Mouse (Mus musculus) C2C12 (cell line): Measurements from ENCODE around the gene Tsen2. TPM values are rescaled to one million over a fixed set of nuclear protein-coding genes. Genes with fewer than 3 reads are reported as not detected.

Source experiments
- H3K27me3 ChIP-seq: one replicate; pipeline ENCODE4 v1.6.1; 2011; ENCODE audit not compliant: control insufficient read depth, insufficient read depth, insufficient read length
- H3K36me3 ChIP-seq: one replicate; pipeline ENCODE4 v1.6.1; 2011; ENCODE audit not compliant: control insufficient read depth, insufficient read depth
- H3K4me3 ChIP-seq: one replicate; pipeline ENCODE4 v1.5.1; 2011; ENCODE audit warnings: mild to moderate bottlenecking, control low read depth; ENCODE audit not compliant: poor library complexity, insufficient read depth, severe bottlenecking
- H3K79me2 ChIP-seq: one replicate; pipeline ENCODE4 v1.6.1; 2011; ENCODE audit not compliant: control insufficient read depth, insufficient read depth
- H3K79me3 ChIP-seq: one replicate; pipeline ENCODE4 v1.6.1; 2011; ENCODE audit warnings: low read depth, control low read depth
- H3ac ChIP-seq: one replicate; pipeline ENCODE3; 2011; ENCODE audit warnings: low read depth; ENCODE audit not compliant: control insufficient read depth, insufficient read length
- CEBPB ChIP-seq: IDR thresholded peaks from one replicate; pipeline ENCODE4 v1.6.1; 2011; ENCODE audit warnings: low read depth, mild to moderate bottlenecking, control low read depth, moderate library complexity
- CTCF ChIP-seq: IDR thresholded peaks from one replicate; pipeline ENCODE4 v1.5.1; 2011; ENCODE audit not compliant: control insufficient read depth, insufficient read depth, insufficient read length
- FOSL1 ChIP-seq: IDR thresholded peaks from one replicate; pipeline ENCODE4 v1.8.0; 2011; ENCODE audit warnings: mild to moderate bottlenecking, low read length; ENCODE audit not compliant: poor library complexity, insufficient read depth, severe bottlenecking
- MAX ChIP-seq: IDR thresholded peaks from one replicate; pipeline ENCODE4 v1.6.1; 2011; ENCODE audit warnings: mild to moderate bottlenecking, control low read depth
- MYOD1 ChIP-seq: IDR thresholded peaks from one replicate; pipeline ENCODE4 v1.6.1; 2011; ENCODE audit warnings: low read depth; ENCODE audit not compliant: control insufficient read depth, insufficient read length
- MYOG ChIP-seq: IDR thresholded peaks from one replicate; pipeline ENCODE4 v1.6.1; 2011; ENCODE audit not compliant: control insufficient read depth, insufficient read length; ENCODE audit errors: extremely low read depth
- USF1 ChIP-seq: IDR thresholded peaks from one replicate; pipeline ENCODE4 v1.6.1; 2011; ENCODE audit warnings: low read depth, mild to moderate bottlenecking, control low read depth, moderate library complexity
- polyA plus RNA-seq: library from polyadenylated mRNA; unstranded; fragments of >200 nt; fragmentation: generic; extraction: Trizol; gene quantifications from one replicate; pipeline ENCODE4 v1.2.1, GENCODE M21; 2012; ENCODE audit warnings: missing spikeins

The Tsen2 gene
- polyA plus RNA-seq, 1 experiment: 16.8 TPM

- no peak overlapping the region for H3ac ChIP-seq
- H3K27me3 ChIP-seq: no peaks in the 10 kb centered on the region
- peaks cover 94% of the 10 kb centered on the region for H3K36me3 ChIP-seq
- H3K4me3 ChIP-seq: no peak overlapping the region
- H3K79me2 ChIP-seq: no peaks in the 10 kb centered on the region
- TF ChIP-seq MYOD1 (peak; percentile 83), MAX (no peak)
- H3K79me3 ChIP-seq: peaks cover 2% of the 10 kb centered on the region
Observed at GRCm38 (mm10) chr6:115620942-115621341, 76.5 kb downstream of the Tsen2 start.

- H3K79me2 ChIP-seq: no peaks in the 10 kb centered on the region
- H3K79me3 ChIP-seq: no peaks in the 10 kb centered on the region
- no peak for TF ChIP-seq MYOG
- no peak for TF ChIP-seq CTCF
- no peak for TF ChIP-seq CEBPB
- TF ChIP-seq MYOD1: no peak
- no peak for TF ChIP-seq MAX
- no peak for TF ChIP-seq USF1
- no peak for TF ChIP-seq FOSL1
- H3K4me3 ChIP-seq: no peak overlapping the region
- peaks cover 81% of the 10 kb centered on the region for H3K36me3 ChIP-seq
- H3K27me3 ChIP-seq: no peaks in the 10 kb centered on the region
- no peak overlapping the region for H3ac ChIP-seq
Observed at GRCm38 (mm10) chr6:115626121-115626520, 81.7 kb downstream of the Tsen2 start.

Other genes starting within 250 kb of the Tsen2 start
- 12.6 TPM for gene Pparg, start 183.7 kb upstream of the Tsen2 start, polyA plus RNA-seq
- 0.01 TPM for gene Mkrn2os, start 47.9 kb downstream of the Tsen2 start, polyA plus RNA-seq
- 14.8 TPM for gene Mkrn2, start 57.2 kb downstream of the Tsen2 start, polyA plus RNA-seq
- gene Raf1, start 132.0 kb downstream of the Tsen2 start, polyA plus RNA-seq: 61.8 TPM
- gene Tmem40, start 217.7 kb downstream of the Tsen2 start, polyA plus RNA-seq: not detected
- gene Cand2, start 229.9 kb downstream of the Tsen2 start, polyA plus RNA-seq: 8.2 TPM